Mouse (Mus musculus): ENCODE data around the gene Fam19a3. TPM values are rescaled to one million over a fixed set of nuclear protein-coding genes. Genes with fewer than 3 reads are reported as not detected.

Fam19a3 gene
- total RNA-seq (2023) = 1 to 10 TPM in 1 of 2 experiments, under 1 TPM in 1; 0.96 to 1.6 TPM

GRCm38 (mm10) chr3:104781471-104781903 is at the start of gene Fam19a3:
Gene Fam19a3 (minus strand): TSS chr3:104781840.

GRCm38 (mm10) chr3:104817991-104818748 is 36.5 kb upstream of the Fam19a3 start, which contains the start of gene Mov10:
Gene Mov10 (minus strand): TSS chr3:104818563.

DNA sequence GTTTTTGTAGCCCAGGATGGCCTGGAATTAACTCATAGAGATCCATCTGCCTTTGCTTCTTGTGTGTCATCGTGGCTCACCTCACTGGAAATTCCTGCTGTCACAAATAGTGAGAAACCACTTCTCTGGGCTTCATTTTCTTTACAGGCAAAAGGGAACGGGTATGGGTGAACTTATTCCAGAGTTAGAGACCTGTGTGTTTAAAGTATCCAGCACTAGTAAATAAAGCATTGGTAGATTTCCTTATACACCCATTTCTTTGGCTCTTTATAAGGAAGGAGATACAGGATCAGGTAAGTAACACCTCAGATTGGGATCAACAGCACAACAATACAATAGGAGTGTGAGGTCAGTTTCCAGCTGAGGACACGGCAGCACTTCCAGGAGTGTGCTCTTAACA is 6.4 kb upstream of the Fam19a3 start, which contains the start of gene Rhoc:
TSS of gene Rhoc (plus strand) at position 301 of the 400 bp plus-strand sequence.

DNA sequence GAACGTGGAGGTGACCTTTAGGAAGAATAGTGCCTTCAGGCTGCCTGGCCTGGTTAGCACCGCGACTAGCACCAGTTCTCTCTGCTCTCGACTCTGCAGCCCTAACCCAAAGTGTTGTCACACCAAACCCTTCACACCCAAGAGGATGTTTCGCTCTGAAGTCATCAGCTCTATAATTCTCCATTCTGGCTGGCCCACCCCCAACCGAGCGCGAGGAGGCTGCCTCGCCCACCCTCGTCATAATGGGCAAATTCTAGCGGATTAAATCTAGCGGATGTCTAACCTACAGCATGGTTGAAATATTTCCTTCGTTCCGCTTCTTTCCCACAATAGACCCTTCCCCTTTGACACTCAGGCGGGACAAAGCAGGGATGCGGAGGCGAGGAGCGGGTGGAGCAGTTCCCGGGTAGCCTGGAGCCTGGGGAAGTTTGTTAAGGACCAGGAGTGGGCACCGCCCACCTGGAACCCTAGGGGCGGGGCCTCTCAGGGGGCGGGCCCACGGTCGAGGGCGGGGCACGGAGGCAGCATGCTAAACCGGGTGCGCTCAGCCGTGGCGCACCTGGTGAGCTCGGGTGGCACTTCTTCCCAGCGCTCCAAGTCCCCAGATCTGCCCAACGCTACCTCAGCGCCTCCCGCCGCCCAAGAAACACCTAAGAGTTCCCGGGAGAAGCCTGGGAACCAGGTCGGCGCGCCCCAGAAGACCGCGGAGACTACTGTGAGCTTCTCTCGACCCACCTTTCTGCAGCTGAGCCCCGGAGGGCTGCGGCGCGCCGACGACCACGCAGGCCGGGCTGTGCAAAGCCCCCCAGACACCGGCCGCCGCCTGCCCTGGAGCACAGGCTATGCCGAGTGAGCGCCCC is 849 bp downstream of the Fam19a3 start, which contains the start of gene Ppm1j:
TSS of gene Ppm1j (plus strand) at position 496 of the 860 bp plus-strand sequence.

Other genes with a start within 250 kb of the Fam19a3 start
- gene Slc16a1, start 143.2 kb downstream of the Fam19a3 start, total RNA-seq (2023) = 10 to 100 TPM; 21.9 to 26.6 TPM
- 10 to 100 TPM; 20.3 to 23.6 TPM for gene Ppm1j, start 784 bp downstream of the Fam19a3 start, total RNA-seq (2023)
- gene Rhoc, start 6.5 kb upstream of the Fam19a3 start, total RNA-seq (2023) = 1 to 10 TPM; 3.6 to 6.0 TPM
- 10 to 100 TPM; 49.2 to 59.1 TPM for gene Mov10, start 36.7 kb upstream of the Fam19a3 start, total RNA-seq (2023)
- 10 to 100 TPM; 36.3 to 39.0 TPM for gene St7l, start 82.2 kb upstream of the Fam19a3 start, total RNA-seq (2023)
- gene Capza1, start 82.7 kb upstream of the Fam19a3 start, total RNA-seq (2023) = 100 to 1,000 TPM; 158 to 173 TPM
- under 1 TPM in 1 of 2 experiments, not detected in 1; 0.44 TPM for gene Wnt2b, start 180.1 kb upstream of the Fam19a3 start, total RNA-seq (2023)